Mouse (Mus musculus) central nervous system, embryonic 14 days (tissue): ENCODE results near the gene Gpr142. TPM values are rescaled to one million over a fixed set of nuclear protein-coding genes. Genes with fewer than 3 reads are reported as not detected.

Experiments
- polyA plus RNA-seq: library from polyadenylated mRNA; depleted of rRNA; stranded (reverse); fragments of >200 nt; gene quantifications from 2 replicates; pipeline ENCODE4 v1.2.3, GENCODE M21; 2012; rRNA removed

The Gpr142 gene
- 0.11 TPM in 1 of 2 replicates, not detected in the other for polyA plus RNA-seq

DNA sequence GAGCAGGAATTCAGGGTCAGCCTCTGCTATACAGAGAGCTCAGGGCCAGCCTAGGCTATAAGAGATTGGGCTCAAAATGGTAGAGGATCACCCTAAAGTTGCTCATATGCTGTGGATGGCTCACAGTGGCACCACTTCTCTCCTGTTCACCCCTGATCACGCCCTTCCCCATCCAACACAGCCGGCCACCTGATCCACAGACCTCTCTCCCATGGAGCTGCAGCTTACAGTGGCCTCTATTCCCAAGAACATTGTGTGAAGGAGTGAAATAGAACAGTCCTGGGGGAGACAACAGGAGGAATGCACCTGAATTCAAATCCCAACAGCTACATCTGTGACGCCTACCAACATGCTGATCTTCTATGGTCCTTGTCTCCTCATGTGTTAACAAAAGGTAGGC is at the start of gene Gpr142:
TSS of gene Gpr142 (plus strand) at position 301 of the 400 bp plus-strand sequence.

GRCm38 (mm10) chr11:114764820-114765818 is 33.6 kb upstream of the Gpr142 start, which contains the start of gene Kif19a:
Gene Kif19a, plus strand, starts transcription at chr11:114765388.

DNA sequence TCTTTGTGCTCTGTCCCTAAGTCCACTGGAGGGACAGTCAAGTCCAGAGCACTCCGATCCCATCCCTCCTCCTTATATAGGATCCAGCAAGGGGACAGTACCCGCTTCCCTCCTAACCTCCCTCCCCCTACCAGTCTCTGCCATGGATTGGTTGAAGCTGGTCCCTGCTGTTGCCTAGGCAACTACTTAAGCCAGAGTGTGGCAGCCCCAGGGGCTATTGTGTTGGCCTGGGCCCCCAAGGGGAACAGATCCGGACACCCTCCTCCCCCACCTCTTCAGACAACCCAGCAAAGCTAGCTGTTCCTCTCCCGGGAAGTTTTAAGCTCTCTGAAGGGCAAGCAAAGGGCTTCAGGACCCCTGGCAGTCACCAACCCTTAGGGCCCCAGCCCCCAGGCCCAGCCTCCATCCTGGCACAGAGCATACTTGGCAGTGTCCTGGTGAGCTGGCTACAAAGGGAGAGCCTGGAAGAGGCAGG is 2.8 kb upstream of the Gpr142 start, which contains the start of gene Btbd17:
TSS of gene Btbd17 (minus strand) at position 98 of the 475 bp plus-strand sequence.

DNA sequence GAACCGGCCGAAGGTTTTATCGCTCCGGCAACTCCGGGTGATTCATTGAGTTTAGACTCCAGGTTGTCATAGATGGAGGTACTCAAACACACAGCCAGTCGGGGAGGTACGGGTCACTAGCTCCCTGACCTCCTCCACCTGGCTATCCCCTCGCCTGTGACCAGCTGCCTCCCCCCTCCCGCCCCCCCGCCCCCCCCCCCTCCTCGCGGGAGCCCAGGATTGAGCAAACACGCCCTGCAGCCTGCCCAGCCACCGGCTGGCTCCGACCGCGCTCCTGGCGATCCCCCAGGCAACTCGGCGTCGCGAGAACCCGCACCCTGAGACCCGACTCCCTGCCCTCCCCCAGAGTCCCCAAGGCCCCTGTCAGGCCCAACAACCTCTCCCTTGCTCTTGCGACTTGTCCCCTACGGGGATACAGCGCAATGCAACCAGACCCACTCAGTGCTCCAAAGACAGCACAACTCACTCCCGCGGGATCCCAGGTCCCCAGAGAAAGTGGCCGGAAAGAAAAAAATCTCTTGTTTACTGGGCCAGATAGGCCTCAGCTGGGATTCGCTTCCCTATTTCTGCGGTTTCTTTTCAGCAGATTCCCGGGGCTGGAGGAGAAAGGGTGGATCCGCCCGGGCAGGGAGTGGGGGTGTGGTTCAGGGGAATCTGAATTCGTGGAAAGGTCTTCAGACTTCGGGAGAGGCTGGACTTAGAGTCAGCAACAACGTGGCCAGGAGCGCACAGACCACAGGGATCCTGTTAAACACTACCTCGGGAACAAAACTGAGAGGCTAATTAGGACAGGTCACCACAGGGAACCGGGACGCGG is 51.9 kb downstream of the Gpr142 start, which contains the start of gene Gprc5c:
TSS of gene Gprc5c (plus strand) at position 701 of the 817 bp plus-strand sequence.

Other genes starting within 250 kb of the Gpr142 start
- gene Rpl38, start 130.4 kb upstream of the Gpr142 start, polyA plus RNA-seq = 2,098 and 2,193 TPM in 2 replicates
- gene Ttyh2, start 123.5 kb upstream of the Gpr142 start, polyA plus RNA-seq = 15.4 and 15.6 TPM in 2 replicates
- 2.7 and 2.8 TPM in 2 replicates for gene Dnaic2, start 71.5 kb upstream of the Gpr142 start, polyA plus RNA-seq
- gene Kif19a, start 33.5 kb upstream of the Gpr142 start, polyA plus RNA-seq = 0.96 and 3.2 TPM in 2 replicates
- 29.3 and 36.3 TPM in 2 replicates for gene Btbd17, start 3.0 kb upstream of the Gpr142 start, polyA plus RNA-seq
- gene Gprc5c, start 52.2 kb downstream of the Gpr142 start, polyA plus RNA-seq = 5.5 and 10.6 TPM in 2 replicates
- gene Cd300a, start 91.1 kb downstream of the Gpr142 start, polyA plus RNA-seq = 0.64 and 0.79 TPM in 2 replicates
- gene Cd300lb, start 135.5 kb downstream of the Gpr142 start, polyA plus RNA-seq = 0.18 and 0.23 TPM in 2 replicates
- gene Cd300c, start 170.2 kb downstream of the Gpr142 start, polyA plus RNA-seq = 0.09 TPM in 1 of 2 replicates, not detected in the other
- 0.10 and 0.11 TPM in 2 replicates for gene Cd300ld, start 191.0 kb downstream of the Gpr142 start, polyA plus RNA-seq
- 0.91 and 1.1 TPM in 2 replicates for gene Cd300c2, start 203.0 kb downstream of the Gpr142 start, polyA plus RNA-seq
- gene Cd300ld2, start 217.3 kb downstream of the Gpr142 start, polyA plus RNA-seq = 0.11 TPM in 1 of 2 replicates, not detected in the other
- 0.11 and 0.38 TPM in 2 replicates for gene Cd300ld4, start 228.1 kb downstream of the Gpr142 start, polyA plus RNA-seq
- gene Cd300ld5, start 238.8 kb downstream of the Gpr142 start, polyA plus RNA-seq = 0.24 TPM in 1 of 2 replicates, not detected in the other
- 0.24 and 0.53 TPM in 2 replicates for gene Cd300ld3, start 249.5 kb downstream of the Gpr142 start, polyA plus RNA-seq